Mouse (Mus musculus): ENCODE measurements around the gene Spns1.
"Not testable (repeated sequence)": the region's sequence is repeated elsewhere in the genome, so short reads cannot be mapped to it uniquely, and the experiment has no call there.

Gene Spns1

DNA sequence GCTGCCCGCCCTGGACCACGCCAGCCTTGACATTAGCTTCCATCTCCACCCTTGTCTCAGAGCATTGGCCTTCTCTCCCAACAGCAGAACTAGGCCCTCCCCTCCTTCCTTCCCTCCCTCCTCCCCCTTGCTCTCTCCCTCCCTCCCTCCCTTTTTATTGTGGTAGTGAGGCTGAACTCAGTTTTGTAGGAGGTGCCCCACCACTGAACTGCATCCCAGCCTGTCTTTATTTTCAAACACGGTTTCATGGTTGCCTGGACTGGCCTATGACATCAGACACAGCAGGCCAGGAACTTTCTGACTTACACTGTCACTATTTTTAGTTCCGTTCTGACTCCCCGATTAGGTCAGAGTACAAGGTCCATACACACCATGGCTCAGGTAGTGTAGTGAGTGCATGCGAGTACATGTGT is 37.0 kb downstream of the Spns1 start:
- no peak for DNase-seq (ENCODE audit: low read depth in 1 of 2, low spot score in 2 of 2)

DNA sequence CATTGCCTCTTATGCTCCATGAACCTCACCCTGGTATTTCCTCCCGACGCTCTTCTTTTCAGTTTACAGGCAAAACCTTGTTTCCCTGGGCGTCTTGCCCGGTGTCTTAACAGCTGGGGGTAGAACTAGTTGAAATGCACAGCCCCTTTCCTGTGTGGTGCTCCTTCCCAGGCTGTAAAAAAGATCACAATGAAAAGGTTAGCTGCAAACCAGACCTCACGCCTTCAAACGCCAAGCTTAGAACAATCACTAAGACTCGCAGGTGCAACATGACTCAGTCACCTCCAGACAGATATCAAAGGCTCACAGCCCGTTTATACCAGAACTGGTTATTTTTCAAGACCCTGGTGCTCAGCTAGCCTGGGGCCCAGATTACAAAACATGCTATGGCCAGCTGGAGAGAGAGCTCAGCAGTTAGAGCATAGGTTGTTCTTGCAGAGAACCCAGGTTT is 37.7 kb downstream of the Spns1 start:
- DNase-seq (ENCODE audit: low read depth in 1 of 2, low spot score in 2 of 2) = no peak

DNA sequence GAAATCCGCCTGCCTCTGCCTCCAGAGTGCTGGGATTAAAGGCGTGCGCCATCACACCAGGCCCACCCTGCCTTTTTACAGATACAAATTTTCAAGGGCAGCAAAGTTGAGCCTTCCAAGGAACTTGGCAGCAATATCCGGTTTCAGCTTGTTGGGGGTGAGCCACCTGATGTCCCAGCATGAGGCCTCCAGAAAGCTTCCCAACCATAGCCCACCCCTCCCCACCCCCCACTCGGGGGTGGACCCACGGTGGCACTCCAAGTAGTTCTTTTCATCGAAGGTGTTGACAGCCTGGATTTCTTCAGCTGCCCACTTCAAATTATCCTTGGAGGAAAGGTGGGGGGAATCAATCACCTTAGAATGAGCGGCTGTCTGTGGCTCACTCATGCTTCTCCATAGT is 38.3 kb downstream of the Spns1 start:
- DNase-seq (ENCODE audit: low read depth in 1 of 2, low spot score in 2 of 2) = no peak

DNA sequence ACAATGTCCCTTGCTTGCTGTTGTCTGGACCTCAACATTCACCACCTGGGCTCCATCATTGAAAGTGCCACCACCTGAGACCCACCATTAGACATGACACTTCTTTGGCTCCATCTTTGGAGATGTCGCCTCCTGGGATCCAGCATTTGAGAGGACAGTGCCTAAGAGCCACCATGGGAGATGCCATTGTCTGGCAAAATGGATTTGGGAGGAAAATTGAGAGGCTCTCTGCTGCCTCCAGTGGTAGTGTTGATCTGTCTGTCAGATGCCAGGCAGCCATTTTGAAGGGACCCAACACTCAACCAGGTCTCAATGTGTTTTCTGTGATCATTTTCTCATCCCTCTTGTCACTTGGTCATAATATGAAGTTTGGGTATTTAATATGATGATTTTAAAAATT is 41.7 kb downstream of the Spns1 start:
- no peak for DNase-seq (ENCODE audit: low read depth in 1 of 2, low spot score in 2 of 2)

DNA sequence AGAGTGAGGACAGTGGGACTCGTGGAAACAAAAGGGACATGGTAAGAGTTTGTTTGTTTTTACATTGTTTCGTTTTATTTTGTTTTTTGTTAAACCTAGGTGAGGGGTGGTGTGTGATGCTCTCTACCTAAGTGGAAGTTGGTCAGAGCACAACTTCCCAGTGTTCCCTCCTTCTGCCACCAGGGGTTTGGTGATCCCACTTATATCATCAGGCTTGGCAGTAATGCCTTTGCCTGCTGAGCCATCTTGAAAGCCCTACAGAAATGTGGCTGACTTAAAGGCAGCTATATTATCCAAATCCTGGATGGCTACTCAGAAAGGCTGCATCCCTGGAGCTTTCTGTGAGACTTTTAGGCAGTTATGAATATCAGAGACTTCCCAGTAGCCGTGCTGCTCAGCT is 44.6 kb downstream of the Spns1 start:
- no peak for DNase-seq (ENCODE audit: low read depth in 1 of 2, low spot score in 2 of 2)

DNA sequence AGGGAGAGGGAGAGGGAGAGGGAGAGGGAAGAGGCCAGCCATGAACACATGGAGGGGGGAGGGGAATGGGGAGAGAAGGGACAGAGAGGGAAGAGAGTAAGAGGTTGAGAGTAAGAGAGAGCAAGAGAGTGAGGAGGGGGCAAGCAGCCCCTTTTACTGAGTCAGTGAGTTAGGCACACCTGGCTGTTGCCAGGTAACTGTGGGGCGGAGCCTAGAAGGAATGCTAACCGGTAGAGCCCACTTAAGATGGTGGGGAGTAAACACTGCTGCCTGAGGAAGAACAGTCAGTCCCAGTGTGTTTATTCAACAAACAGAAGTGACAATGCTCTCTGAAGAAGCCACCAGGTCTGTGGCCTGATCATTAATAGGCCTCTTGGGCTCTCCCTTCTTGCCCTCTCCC is 46.6 kb downstream of the Spns1 start:
- DNase-seq (ENCODE audit: low read depth in 1 of 2, low spot score in 2 of 2) = no peak

DNA sequence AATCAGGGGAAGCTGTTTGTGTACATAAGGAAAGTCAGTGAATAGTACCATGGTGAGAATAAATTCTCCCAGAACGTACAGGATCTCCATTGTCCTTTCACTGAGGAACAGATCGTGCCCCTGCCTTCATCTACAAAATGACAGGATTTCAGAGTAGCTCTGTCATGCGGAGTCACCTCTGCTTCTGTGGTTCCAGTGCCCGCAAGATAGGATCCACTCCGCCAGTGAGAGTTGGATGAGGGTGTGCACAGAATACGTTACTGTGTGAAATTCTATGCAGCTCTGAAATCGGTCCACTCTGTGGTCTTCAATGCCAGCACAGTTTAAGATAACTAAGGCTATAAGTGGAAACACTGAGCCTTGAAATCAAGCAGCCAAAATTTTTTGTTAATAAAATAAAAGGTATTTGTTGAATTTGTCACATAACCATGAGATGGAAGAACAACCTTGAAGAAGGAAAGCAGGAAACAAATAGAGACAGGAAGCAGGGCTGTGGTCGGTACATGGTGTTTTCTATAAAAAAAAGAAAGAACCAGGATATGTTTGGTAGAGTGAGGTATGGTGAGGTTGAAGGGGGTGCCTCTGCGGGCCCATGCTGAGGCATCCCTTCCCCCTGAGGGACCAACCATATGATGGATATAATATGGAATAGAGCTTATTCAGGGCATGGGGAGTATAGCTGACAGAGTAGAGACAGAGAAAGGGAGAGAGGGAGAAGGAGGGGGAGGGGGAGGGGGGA is 47.2 kb downstream of the Spns1 start:
- no peak for DNase-seq (ENCODE audit: low read depth in 1 of 2, low spot score in 2 of 2)

DNA sequence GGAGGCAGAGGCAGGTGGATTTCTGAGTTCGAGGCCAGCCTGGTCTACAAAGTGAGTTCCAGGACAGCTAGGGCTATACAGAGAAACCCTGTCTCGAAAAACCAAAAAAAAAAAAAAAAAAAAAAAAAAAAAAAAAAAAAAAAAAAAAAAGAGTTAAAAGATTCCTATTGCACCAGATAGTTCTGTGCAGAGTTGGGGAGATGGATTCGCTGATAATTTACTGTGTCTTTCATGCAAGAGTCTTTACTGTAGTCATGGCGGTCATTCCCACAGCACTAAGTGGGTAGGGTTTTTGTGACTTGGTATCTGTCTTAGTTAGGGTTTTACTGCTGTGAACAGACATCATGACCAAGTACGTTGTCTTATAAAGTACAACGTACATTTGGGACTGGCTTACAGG is 48.4 kb downstream of the Spns1 start:
- not testable (repeated sequence) for DNase-seq (ENCODE audit: low read depth in 1 of 2, low spot score in 2 of 2)

DNA sequence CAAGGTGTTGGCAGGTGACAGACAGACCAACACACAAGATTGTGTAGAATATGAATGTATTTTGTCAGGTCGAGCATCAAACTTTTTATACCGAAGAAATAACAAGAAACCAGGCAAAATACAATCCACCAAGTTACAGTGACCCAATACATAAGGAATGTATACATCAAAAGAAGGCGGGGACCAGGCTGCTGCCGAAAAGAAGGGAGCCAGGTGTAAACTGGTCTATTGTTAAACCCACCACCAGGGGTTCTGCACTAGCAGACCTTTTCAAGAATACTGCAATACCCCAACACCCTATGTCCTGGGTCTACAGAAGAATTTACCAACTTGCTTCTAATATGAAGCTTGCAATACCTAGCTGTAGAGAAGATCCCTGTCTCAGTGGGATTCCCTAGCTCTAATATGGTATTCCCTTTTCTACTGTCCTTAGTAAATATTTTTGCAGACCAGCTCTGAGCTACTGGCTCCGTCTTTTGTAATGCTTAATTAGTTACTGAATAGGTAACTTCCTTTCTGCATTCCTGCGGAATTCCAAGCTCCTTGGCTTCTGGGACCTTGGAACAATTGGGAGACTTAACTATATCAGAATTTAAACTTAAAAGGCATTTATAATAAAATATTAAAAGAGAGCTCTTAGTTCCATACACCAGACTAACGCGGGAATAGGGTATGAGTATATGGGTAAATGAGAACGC is 51.5 kb downstream of the Spns1 start:
- DNase-seq (ENCODE audit: low read depth in 1 of 2, low spot score in 2 of 2) = not testable (repeated sequence)

DNA sequence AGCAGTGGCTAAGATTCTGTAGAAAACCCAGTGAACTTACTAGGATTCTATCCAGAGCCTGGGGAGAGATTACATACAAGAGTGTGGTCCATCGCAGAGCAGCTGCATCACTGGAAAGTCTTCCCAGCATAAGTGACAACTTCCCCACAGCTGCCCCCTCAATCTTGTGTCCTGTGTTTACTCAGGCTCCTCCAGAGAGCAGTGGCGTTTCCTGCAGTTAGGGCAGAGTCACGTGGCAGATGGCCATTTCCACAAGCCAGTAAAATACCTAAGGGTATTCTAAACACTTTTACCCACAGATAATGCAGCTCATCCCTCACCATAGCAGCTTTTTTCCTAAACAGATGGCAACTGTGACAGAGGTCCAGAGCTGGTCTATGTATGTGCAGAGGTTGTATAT is 52.5 kb downstream of the Spns1 start:
- no peak for DNase-seq (ENCODE audit: low read depth in 1 of 2, low spot score in 2 of 2)

DNA sequence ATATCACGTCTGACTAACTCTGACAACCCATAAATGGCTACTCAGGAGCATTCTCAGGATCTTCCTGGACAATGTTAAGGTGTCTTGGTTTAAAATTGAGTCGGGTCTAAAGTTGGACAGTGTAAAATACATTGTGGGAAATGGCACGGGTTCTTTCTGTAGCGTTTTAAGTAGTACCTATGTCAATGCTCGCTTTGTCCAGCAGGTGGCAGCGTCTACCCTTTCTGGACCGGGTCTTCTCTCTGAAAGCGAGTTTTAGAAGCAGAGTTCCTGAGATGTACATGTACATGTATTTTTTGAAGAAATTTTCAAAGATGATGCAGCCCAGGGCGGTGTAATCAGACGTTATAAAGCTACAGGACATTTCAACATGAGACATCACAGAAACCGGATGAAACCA is 53.5 kb downstream of the Spns1 start:
- peak; percentile 8 to 49 for DNase-seq (ENCODE audit: low read depth in 1 of 2, low spot score in 2 of 2)
